19 mouse cellular contexts compared by ENCODE assay signal in genomic region chr12:79103773-79104172, GRCm38 (mm10). TPM values are rescaled to one million over a fixed set of nuclear protein-coding genes. Genes with fewer than 3 reads are reported as not detected.
A peak's percentile ranks its signal among the peaks of the same experiment; 100 is the strongest.
DNase-seq lines count a peak whose midpoint lies in the region; ATAC-seq lines count a peak whose summit lies in the region.
"Had no signal": no experiment of that assay in that cellular context is flagged by ENCODE, and none has a peak within 500 bp of the region (broad histone marks: within the 10 kb centered on the region; RNA-seq: fewer than 3 reads in every experiment).

No protein-coding gene starts in this region.

- no peak overlapping the region for H3K9ac ChIP-seq in hindbrain, embryonic 14.5 days
- H3K9ac ChIP-seq: forebrain, postnatal 0 days; hindbrain, embryonic 13.5 days; limb, embryonic 12.5 days; lung, embryonic 14.5 days; neural tube, embryonic 15.5 days had no signal

- H3K4me2 ChIP-seq in hindbrain, embryonic 14.5 days (replicated peaks), result no peak overlapping the region
- H3K4me2 ChIP-seq: hindbrain, embryonic 13.5 days; limb, embryonic 12.5 days; lung, embryonic 14.5 days; neural tube, embryonic 15.5 days had no signal

- DNase-seq in kidney, adult 11 months, result peak; percentile 73
- no peak for DNase-seq in kidney, postnatal 4 days
- DNase-seq in fat pad, adult 2 months (ENCODE audit: extremely low read depth, low read depth, low spot score), result peak; percentile 52
- peak; percentile 55 to 82 for DNase-seq in kidney, postnatal 36 days
- DNase-seq in lung, postnatal 36 days, result peak; percentile 83
- no peak for DNase-seq in layer of hippocampus, adult 9-11 months
- DNase-seq in thymus, postnatal 10 days (ENCODE audit: low spot score in 2 of 2), result no peak
- DNase-seq in hindbrain, embryonic 14.5 days (ENCODE audit: low spot score), result no peak
- DNase-seq: adrenal gland, postnatal 36 days; cerebellum, postnatal 10 days; forebrain, postnatal 0 days; gastrocnemius, adult 2 months; heart, adult 2 months; heart, postnatal 10 days; lung, embryonic 14.5 days had no signal

- WGBS in hindbrain, embryonic 14.5 days, result 82% methylated on average over 3 of the region's 3 CpGs

- H3K9me3 ChIP-seq in hindbrain, embryonic 14.5 days (ENCODE audit: control insufficient read depth, low read length), result no peaks in the 10 kb centered on the region
- H3K9me3 ChIP-seq: hindbrain, embryonic 13.5 days; midbrain, embryonic 10.5 days; neural tube, embryonic 15.5 days had no signal

- no peak for ATAC-seq in hindbrain, embryonic 14.5 days (ENCODE audit: low FRiP score)
- ATAC-seq: forebrain, postnatal 0 days had no signal

- H3K4me1 ChIP-seq in hindbrain, embryonic 14.5 days (replicated peaks; ENCODE audit: control insufficient read depth, insufficient read depth, low read length), result no peaks in the 10 kb centered on the region
- H3K4me1 ChIP-seq: hindbrain, embryonic 13.5 days; limb, embryonic 12.5 days; neural tube, embryonic 15.5 days had no signal

- no peaks in the 10 kb centered on the region for H3K27me3 ChIP-seq in hindbrain, embryonic 14.5 days (ENCODE audit: control insufficient read depth, insufficient read depth, low read length)
- H3K27me3 ChIP-seq: hindbrain, embryonic 13.5 days; limb, embryonic 12.5 days; neural tube, embryonic 15.5 days had no signal

- no peak overlapping the region for H3K4me3 ChIP-seq in hindbrain, embryonic 14.5 days (replicated peaks; ENCODE audit: low read length)
- H3K4me3 ChIP-seq: gastrocnemius, adult 2 months; heart, adult 2 months; hindbrain, embryonic 13.5 days; limb, embryonic 12.5 days; midbrain, embryonic 10.5 days; neural tube, embryonic 15.5 days had no signal

- no peak overlapping the region for H3K27ac ChIP-seq in hindbrain, embryonic 14.5 days
- H3K27ac ChIP-seq: gastrocnemius, adult 2 months; heart, adult 2 months; hindbrain, embryonic 13.5 days; limb, embryonic 12.5 days; midbrain, embryonic 10.5 days; neural tube, embryonic 15.5 days had no signal

- no peaks in the 10 kb centered on the region for H3K36me3 ChIP-seq in hindbrain, embryonic 14.5 days (replicated peaks; ENCODE audit: control insufficient read depth, insufficient read depth)
- H3K36me3 ChIP-seq: hindbrain, embryonic 13.5 days; limb, embryonic 12.5 days; midbrain, embryonic 10.5 days; neural tube, embryonic 15.5 days had no signal

RNA-seq across cellular contexts. Expression of gene Pigh, which starts 14.3 kb away (rescaled TPM):
- polyA plus RNA-seq in hindbrain, embryonic 14.5 days (2014; fragmentation: Nextera tagmentation; extraction: Ambion mirVana), result 16.4 and 17.2 TPM in 2 replicates

RNA-seq across cellular contexts. Expression of gene Arg2, which starts 26.8 kb away (rescaled TPM):
- polyA plus RNA-seq in hindbrain, embryonic 14.5 days (2014; fragmentation: Nextera tagmentation; extraction: Ambion mirVana), result 32.0 and 35.6 TPM in 2 replicates

Comparison
In these comparisons a context has a peak if more than half of its experiments do, and no peak if none do; other contexts are left out.
1. DNase-seq: peak in kidney, adult 11 months (single experiment), fat pad, adult 2 months (single experiment), kidney, postnatal 36 days (2 of 2) and lung, postnatal 36 days (single experiment); none in kidney, postnatal 4 days (0 of 2), layer of hippocampus, adult 9-11 months (single experiment), thymus, postnatal 10 days (0 of 2) and hindbrain, embryonic 14.5 days (single experiment).